Mouse (Mus musculus): ENCODE measurements around the gene Psapl1.

DNA sequence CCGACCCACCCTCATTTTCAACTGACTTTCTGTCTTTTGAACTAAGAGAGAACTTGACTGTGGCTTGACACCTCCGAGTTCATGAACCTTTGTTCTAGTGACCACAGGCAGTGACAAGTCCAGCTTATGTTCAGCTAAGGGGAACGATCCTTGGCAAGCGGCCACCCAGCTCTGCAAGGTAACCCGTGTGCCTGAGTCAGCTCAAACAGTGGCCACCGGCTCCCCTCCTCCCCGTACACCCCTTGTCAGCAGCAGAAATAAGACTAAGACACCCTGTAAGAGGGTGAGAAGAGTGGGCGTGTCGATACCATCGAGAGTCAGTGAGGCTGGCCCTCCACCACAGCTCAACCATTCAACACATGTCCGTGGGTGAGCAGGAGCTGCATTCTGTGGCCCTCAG, 27.4 kb upstream of the Psapl1 start:
- no peak for TF ChIP-seq EP300 (IDR thresholded peaks at IDR 0.05; ENCODE audit: insufficient read depth, low read depth, low read length)
- no peak for TF ChIP-seq CTCF (IDR thresholded peaks at IDR 0.05; ENCODE audit: low read depth, low read length)
- TF ChIP-seq POLR2A (IDR thresholded peaks at IDR 0.05; ENCODE audit: insufficient read depth, low read length), result no peak
